Mouse (Mus musculus): ENCODE data around the gene Aatf.

Aatf gene

DNA sequence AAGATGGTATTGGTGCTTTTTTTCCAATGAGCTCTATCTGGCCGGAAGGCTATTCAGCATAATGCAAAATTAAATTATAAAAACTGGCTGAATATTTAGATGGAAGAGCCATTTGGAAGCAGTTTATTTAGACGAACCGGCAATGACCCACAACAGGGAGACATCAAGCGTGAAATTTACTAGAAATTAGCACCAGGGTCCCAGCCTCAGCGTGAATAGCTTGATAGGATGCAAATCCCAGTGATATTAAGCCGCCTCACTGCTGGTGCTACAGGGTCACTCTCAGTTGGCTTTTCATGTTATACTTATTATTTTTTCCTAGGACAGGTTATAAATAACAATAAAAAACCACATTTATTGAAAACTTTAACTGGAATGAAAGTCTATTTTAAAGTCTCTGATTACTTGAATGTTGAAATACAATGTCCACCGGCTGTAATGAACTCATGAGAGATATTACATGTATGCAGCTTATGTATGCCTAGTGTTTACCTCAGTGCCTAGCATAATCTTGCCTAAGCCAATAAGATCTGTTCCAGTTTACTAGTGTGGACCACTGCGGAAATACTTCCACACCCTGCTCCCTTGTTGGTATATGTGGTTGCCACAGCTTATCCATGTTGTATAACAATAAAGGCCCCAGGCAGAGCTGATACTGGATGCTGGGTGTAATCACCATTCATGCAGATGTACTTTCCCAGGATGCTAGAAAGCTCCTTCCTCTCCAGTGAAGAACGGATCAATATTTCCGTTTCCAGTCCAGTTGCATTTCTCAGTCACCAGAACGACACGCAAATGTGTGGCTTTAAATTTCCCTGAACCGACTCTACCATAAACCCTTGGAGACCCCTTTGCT is 136.6 kb downstream of the Aatf start:
- no peak for DNase-seq (ENCODE audit: low read depth, low spot score)

DNA sequence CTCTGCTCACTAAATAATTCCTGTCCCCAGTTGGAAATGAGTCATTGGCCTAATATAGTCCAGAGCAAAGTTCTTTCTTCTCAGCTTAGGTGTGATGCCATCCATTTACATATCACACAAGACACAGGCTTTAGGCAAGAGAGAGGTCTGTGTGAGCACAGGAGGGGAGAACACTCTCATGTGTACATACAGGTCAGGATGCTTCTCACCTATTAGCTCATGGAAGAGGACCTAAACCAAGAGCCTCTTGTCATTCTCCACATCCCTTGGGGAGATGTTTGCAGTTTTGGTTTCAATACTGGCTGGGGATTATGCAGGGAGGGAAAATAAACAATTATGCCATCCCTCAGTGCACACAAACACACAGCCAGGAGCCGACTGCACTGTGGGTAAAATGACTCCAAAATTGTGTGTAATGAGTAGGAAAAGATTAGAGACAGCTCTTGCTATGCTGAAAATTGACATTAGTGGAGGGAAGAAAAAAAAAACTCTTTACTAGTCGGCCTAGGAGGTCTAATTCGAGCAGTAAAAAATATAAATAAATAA is 137.3 kb downstream of the Aatf start:
- DNase-seq (ENCODE audit: low read depth, low spot score): no peak

DNA sequence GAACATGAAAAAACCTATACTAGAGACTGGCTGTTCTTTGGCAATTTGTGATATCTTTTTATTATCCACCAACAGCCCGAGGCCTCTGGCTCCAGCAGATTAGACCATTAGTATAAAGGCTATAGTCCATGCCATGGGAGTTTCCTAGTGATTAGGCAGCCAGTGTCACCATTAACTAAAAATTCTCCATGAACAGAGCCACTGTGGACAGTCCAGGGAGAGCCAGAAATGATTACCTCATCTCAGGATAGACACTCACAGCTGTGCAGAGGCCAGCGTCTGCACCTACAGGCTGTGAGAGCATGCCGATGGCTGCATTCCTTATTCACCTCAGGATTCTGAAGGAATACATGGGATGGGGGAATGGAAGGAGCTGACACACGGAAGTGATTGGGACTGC is 140.2 kb downstream of the Aatf start:
- DNase-seq (ENCODE audit: low read depth, low spot score): no peak

Measured in ES-CJ7 (cell line).